Mouse (Mus musculus): ENCODE measurements around the gene Ttc41. TPM values are rescaled to one million over a fixed set of nuclear protein-coding genes. Genes with fewer than 3 reads are reported as not detected.

Ttc41 gene
- total and polyA plus RNA-seq, 3 experiments, result 0.10 to 6.5 (median 1.9) TPM

DNA sequence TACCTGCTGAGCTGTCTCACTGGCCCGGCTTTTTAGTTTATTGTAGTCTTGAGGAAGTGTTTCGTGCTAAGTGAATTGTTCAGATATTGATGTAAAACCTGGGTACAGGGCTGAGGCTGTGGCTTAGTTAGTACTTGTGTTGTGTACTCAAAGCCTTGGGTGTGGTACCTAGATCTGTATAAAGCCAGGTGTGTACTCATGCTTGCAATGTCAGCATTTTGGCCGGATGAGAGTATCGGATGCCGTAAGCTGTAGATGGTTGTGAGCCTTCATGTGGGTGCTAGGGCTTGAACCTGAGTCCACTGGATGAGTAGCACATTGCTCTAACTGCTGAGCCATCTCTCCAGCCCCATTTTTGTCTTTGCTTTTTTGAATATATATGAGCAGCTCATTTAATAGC lies 80.5 kb downstream of the Ttc41 start:
- Histone ChIP-seq H3K4me3 (ENCODE audit: low read depth, low read length) (no peak overlapping the region), H3K4me1 (ENCODE audit: insufficient read depth, low read depth, low read length) (peaks cover 50% of the 10 kb centered on the region), H3K9me3 (replicated peaks) (no peaks in the 10 kb centered on the region), H3K27me3 (ENCODE audit: insufficient read depth, low read length) (no peaks in the 10 kb centered on the region), H3K36me3 (replicated peaks) (peaks cover 45% of the 10 kb centered on the region)
- ATAC-seq (ENCODE audit: extremely low read depth, insufficient number of reproducible peaks, low FRiP score, poor library complexity, severe bottlenecking) (no peak), DNase-seq (ENCODE audit: low spot score) (no peak)
- no peak for TF ChIP-seq GATA1 (IDR thresholded peaks at IDR 0.05; ENCODE audit: borderline replicate concordance, low read length)
- TF ChIP-seq POLR2AphosphoS5 (IDR thresholded peaks at IDR 0.05; ENCODE audit: insufficient replicate concordance, low read depth, low read length), result no peak
- TF ChIP-seq CTCF (IDR thresholded peaks at IDR 0.05; ENCODE audit: low read depth, low read length), result no peak
- TF ChIP-seq GATA2 (IDR thresholded peaks at IDR 0.05; ENCODE audit: borderline replicate concordance, low read depth, low read length), result no peak
- TF ChIP-seq TAL1 (conservative IDR thresholded peaks at IDR 0.05; ENCODE audit: low read depth, low read length), result no peak

DNA sequence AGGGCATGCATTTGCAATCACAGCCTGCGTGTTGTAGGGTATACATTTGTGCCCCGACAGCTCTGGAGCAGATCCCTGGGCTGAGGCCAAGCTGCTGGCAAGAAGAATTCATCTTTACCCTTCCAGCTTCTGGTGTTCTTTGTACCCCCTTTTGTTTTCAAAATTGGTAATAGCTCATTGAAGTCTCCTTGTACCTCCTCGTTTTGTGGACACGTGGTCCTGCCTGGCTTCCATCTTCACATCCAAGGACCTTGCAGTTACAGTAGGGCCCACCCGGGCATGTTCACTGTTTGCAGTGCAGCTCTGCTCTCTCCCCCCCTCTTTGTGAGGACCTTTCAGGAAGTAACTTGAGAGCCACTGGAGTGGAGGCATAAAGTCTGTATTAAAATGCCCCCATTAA lies 82.6 kb downstream of the Ttc41 start:
- Histone ChIP-seq H3K27me3 (ENCODE audit: insufficient read depth, low read length) (no peaks in the 10 kb centered on the region), H3K36me3 (replicated peaks) (peaks cover 49% of the 10 kb centered on the region), H3K9me3 (replicated peaks) (no peaks in the 10 kb centered on the region), H3K4me1 (ENCODE audit: insufficient read depth, low read depth, low read length) (peaks cover 38% of the 10 kb centered on the region), H3K4me3 (ENCODE audit: low read depth, low read length) (no peak overlapping the region)
- DNase-seq (ENCODE audit: low spot score) (no peak), ATAC-seq (ENCODE audit: extremely low read depth, insufficient number of reproducible peaks, low FRiP score, poor library complexity, severe bottlenecking) (no peak)
- TF ChIP-seq GATA2 (IDR thresholded peaks at IDR 0.05; ENCODE audit: borderline replicate concordance, low read depth, low read length) (no peak), GATA1 (IDR thresholded peaks at IDR 0.05; ENCODE audit: borderline replicate concordance, low read length) (no peak), TAL1 (conservative IDR thresholded peaks at IDR 0.05; ENCODE audit: low read depth, low read length) (no peak), POLR2AphosphoS5 (IDR thresholded peaks at IDR 0.05; ENCODE audit: insufficient replicate concordance, low read depth, low read length) (no peak), CTCF (IDR thresholded peaks at IDR 0.05; ENCODE audit: low read depth, low read length) (no peak)

DNA sequence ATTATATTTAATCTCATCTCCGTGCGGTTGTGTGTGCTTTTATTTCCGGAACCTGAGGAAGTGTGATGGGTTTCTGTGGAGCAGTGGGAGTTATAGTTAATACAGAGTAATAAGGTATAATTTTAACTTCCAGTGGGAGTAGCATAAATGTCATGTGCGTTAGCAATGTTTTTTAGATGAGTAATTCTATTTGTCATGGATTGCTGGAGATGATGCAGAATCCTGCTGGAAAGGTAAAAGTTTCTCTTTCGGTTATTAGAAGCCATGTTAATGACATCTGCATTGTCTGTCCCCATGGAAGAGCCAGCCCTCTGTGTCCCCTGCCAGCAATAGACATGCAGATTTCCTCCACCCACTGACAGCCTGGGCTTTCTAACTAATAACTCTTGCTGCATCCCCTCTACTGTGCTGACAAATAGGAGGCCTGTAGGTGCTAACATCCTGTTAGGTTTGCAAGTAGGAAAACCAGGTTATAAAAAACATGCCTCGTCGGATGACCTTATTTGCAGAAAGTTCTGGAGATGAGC lies 83.6 kb downstream of the Ttc41 start:
- ATAC-seq (ENCODE audit: extremely low read depth, insufficient number of reproducible peaks, low FRiP score, poor library complexity, severe bottlenecking), result no peak
- DNase-seq (ENCODE audit: low spot score), result no peak
- Histone ChIP-seq H3K36me3 (replicated peaks) (peaks cover 57% of the 10 kb centered on the region), H3K27me3 (ENCODE audit: insufficient read depth, low read length) (no peaks in the 10 kb centered on the region), H3K9me3 (replicated peaks) (no peaks in the 10 kb centered on the region), H3K4me3 (ENCODE audit: low read depth, low read length) (no peak overlapping the region), H3K4me1 (ENCODE audit: insufficient read depth, low read depth, low read length) (peaks cover 44% of the 10 kb centered on the region)
- TF ChIP-seq CTCF (IDR thresholded peaks at IDR 0.05; ENCODE audit: low read depth, low read length) (no peak), POLR2AphosphoS5 (IDR thresholded peaks at IDR 0.05; ENCODE audit: insufficient replicate concordance, low read depth, low read length) (no peak), GATA2 (IDR thresholded peaks at IDR 0.05; ENCODE audit: borderline replicate concordance, low read depth, low read length) (no peak), GATA1 (IDR thresholded peaks at IDR 0.05; ENCODE audit: borderline replicate concordance, low read length) (no peak), TAL1 (conservative IDR thresholded peaks at IDR 0.05; ENCODE audit: low read depth, low read length) (no peak)

GRCm38 (mm10) chr10:86791507-86792184 lies 86.0 kb downstream of the Ttc41 start:
- H3K36me3 ChIP-seq (replicated peaks), result peaks cover 72% of the 10 kb centered on the region
- peaks cover 6% of the 10 kb centered on the region; the same call in 1 of the 2 replicates for H3K9me3 ChIP-seq (replicated peaks)
- no peak for ATAC-seq (ENCODE audit: extremely low read depth, insufficient number of reproducible peaks, low FRiP score, poor library complexity, severe bottlenecking)
- H3K4me3 ChIP-seq (ENCODE audit: low read depth, low read length), result no peak overlapping the region
- no peak for TF ChIP-seq POLR2AphosphoS5 (IDR thresholded peaks at IDR 0.05; ENCODE audit: insufficient replicate concordance, low read depth, low read length)
- TF ChIP-seq TAL1 (conservative IDR thresholded peaks at IDR 0.05; ENCODE audit: low read depth, low read length), result no peak
- no peak for TF ChIP-seq GATA2 (IDR thresholded peaks at IDR 0.05; ENCODE audit: borderline replicate concordance, low read depth, low read length)
- TF ChIP-seq CTCF (IDR thresholded peaks at IDR 0.05; ENCODE audit: low read depth, low read length), result no peak
- TF ChIP-seq GATA1 (IDR thresholded peaks at IDR 0.05; ENCODE audit: borderline replicate concordance, low read length), result no peak
- no peak for DNase-seq (ENCODE audit: low spot score)
- H3K4me1 ChIP-seq (ENCODE audit: insufficient read depth, low read depth, low read length), result peaks cover 26% of the 10 kb centered on the region
- H3K27me3 ChIP-seq (ENCODE audit: insufficient read depth, low read length), result no peaks in the 10 kb centered on the region

DNA sequence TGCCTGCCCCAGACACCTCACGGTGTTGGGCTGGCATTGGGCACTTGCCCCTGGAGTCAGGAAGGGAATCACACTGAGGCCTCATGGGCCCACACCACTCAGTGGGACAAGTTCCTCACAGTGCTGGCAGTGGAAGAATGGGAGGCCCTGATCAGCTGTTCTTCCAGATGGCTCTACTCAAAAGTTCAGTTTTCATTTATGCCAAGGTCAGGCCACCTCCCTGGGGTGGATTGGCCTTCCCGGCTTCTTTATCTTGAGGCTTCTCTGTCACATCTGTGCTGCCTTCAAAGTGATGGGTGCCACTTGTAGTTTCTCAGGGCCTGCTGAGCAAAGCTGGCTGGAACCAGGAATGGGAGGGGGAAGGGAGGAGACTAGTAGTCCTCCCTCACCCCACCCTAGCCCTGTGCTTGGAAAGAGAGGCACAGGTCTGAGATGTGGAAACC lies 87.9 kb downstream of the Ttc41 start:
- Histone ChIP-seq H3K36me3 (replicated peaks) (peaks cover 61% of the 10 kb centered on the region), H3K9me3 (replicated peaks) (peaks cover 6% of the 10 kb centered on the region; the same call in 1 of the 2 replicates), H3K27me3 (ENCODE audit: insufficient read depth, low read length) (no peaks in the 10 kb centered on the region), H3K4me3 (ENCODE audit: low read depth, low read length) (no peak overlapping the region), H3K4me1 (ENCODE audit: insufficient read depth, low read depth, low read length) (peaks cover 20% of the 10 kb centered on the region)
- no peak for ATAC-seq (ENCODE audit: extremely low read depth, insufficient number of reproducible peaks, low FRiP score, poor library complexity, severe bottlenecking)
- TF ChIP-seq POLR2AphosphoS5 (IDR thresholded peaks at IDR 0.05; ENCODE audit: insufficient replicate concordance, low read depth, low read length) (no peak), CTCF (IDR thresholded peaks at IDR 0.05; ENCODE audit: low read depth, low read length) (no peak), GATA2 (IDR thresholded peaks at IDR 0.05; ENCODE audit: borderline replicate concordance, low read depth, low read length) (no peak), TAL1 (conservative IDR thresholded peaks at IDR 0.05; ENCODE audit: low read depth, low read length) (no peak), GATA1 (IDR thresholded peaks at IDR 0.05; ENCODE audit: borderline replicate concordance, low read length) (no peak)
- DNase-seq (ENCODE audit: low spot score), result no peak

DNA sequence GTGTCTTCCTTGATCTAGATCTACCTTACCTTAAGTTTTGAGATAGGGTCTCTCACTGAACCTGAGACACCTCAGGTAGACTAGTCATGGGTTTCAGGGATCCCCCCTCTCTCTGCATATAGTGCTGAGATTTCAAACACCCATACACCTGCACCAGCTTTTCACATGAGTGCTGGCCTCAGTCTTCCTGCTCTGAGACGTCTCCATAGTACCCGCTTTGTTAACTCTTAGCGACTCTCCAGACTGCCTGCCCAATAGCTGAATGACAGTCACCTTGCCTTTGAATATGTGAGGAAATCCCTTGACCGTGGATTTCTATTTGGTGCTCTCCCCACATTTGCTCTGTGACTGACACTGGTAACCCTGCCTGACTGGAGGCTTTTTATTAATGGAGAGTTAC lies 88.6 kb downstream of the Ttc41 start:
- no peak for TF ChIP-seq GATA2 (IDR thresholded peaks at IDR 0.05; ENCODE audit: borderline replicate concordance, low read depth, low read length)
- no peak for TF ChIP-seq POLR2AphosphoS5 (IDR thresholded peaks at IDR 0.05; ENCODE audit: insufficient replicate concordance, low read depth, low read length)
- TF ChIP-seq TAL1 (conservative IDR thresholded peaks at IDR 0.05; ENCODE audit: low read depth, low read length), result no peak
- TF ChIP-seq GATA1 (IDR thresholded peaks at IDR 0.05; ENCODE audit: borderline replicate concordance, low read length), result no peak
- no peak for TF ChIP-seq CTCF (IDR thresholded peaks at IDR 0.05; ENCODE audit: low read depth, low read length)
- DNase-seq (ENCODE audit: low spot score) (no peak), ATAC-seq (ENCODE audit: extremely low read depth, insufficient number of reproducible peaks, low FRiP score, poor library complexity, severe bottlenecking) (no peak)
- Histone ChIP-seq H3K9me3 (replicated peaks) (peaks cover 6% of the 10 kb centered on the region; the same call in 1 of the 2 replicates), H3K36me3 (replicated peaks) (peaks cover 61% of the 10 kb centered on the region), H3K4me1 (ENCODE audit: insufficient read depth, low read depth, low read length) (peaks cover 20% of the 10 kb centered on the region), H3K27me3 (ENCODE audit: insufficient read depth, low read length) (no peaks in the 10 kb centered on the region), H3K4me3 (ENCODE audit: low read depth, low read length) (no peak overlapping the region)
